Mouse (Mus musculus) CH12.LX (cell line): ENCODE results near the gene Gm20388. TPM values are rescaled to one million over a fixed set of nuclear protein-coding genes. Genes with fewer than 3 reads are reported as not detected.

Experiments
- DNase-seq: peaks from one replicate; pipeline ENCODE4 v3.0.0-alpha.2; 2013; ENCODE audit errors: extremely low read depth
- H3K27ac ChIP-seq: 2 replicates; pipeline ENCODE4 v1.5.1; 2012; ENCODE audit warnings: low read depth, mild to moderate bottlenecking, control low read depth, moderate library complexity; ENCODE audit not compliant: insufficient read depth
- H3K27me3 ChIP-seq: replicated peaks from 2 replicates; pipeline ENCODE3; 2012; ENCODE audit warnings: inconsistent platforms
- H3K36me3 ChIP-seq, 2 experiments: replicated peaks in 1 of 2; 2 replicates each; pipeline versions ENCODE3 to v1.6.1; 2012; ENCODE audit warnings: inconsistent platforms in 1 of 2, low read length in 1 of 2, mild to moderate bottlenecking in 1 of 2, mixed read lengths in 1 of 2, moderate library complexity in 1 of 2; ENCODE audit not compliant: control insufficient read depth in 1 of 2, insufficient read depth in 1 of 2
- H3K4me1 ChIP-seq, 2 experiments: 2 replicates each; pipeline ENCODE4 v1.6.1; 2012; ENCODE audit warnings: inconsistent platforms in 1 of 2, moderate library complexity in 1 of 2; ENCODE audit not compliant: insufficient read depth in 2 of 2, control insufficient read depth in 1 of 2
- H3K4me2 ChIP-seq: 2 replicates; pipeline ENCODE4 v1.6.1; 2012; ENCODE audit warnings: low read depth, mild to moderate bottlenecking, control low read depth; ENCODE audit not compliant: poor library complexity, insufficient read depth, severe bottlenecking
- H3K4me3 ChIP-seq, 3 experiments: fragments of 150-350 bp in 1 of 3; sonication (generic) in 1 of 3; replicated peaks in 1 of 3; 2 replicates each; pipeline versions ENCODE3 to v1.5.1; 2011 to 2012; ENCODE audit warnings: low read depth in 2 of 3, low read length in 2 of 3, mild to moderate bottlenecking in 2 of 3, moderate library complexity in 2 of 3, control low read depth in 1 of 3, improper control_type of control experiment in 1 of 3, inconsistent platforms in 1 of 3, mixed read lengths in 1 of 3; ENCODE audit not compliant: poor library complexity in 1 of 3
- H3K79me2 ChIP-seq: replicated peaks from 2 replicates; pipeline ENCODE4 v1.6.1; 2012; ENCODE audit warnings: mild to moderate bottlenecking, moderate library complexity; ENCODE audit not compliant: control insufficient read depth, poor library complexity, insufficient read depth, severe bottlenecking; ENCODE audit errors: extremely low read depth
- H3K9ac ChIP-seq: 2 replicates; pipeline ENCODE4 v1.6.1; 2012; ENCODE audit warnings: low read depth, mild to moderate bottlenecking, control low read depth, moderate library complexity; ENCODE audit not compliant: insufficient read depth
- H3K9me3 ChIP-seq: replicated peaks from 2 replicates; pipeline ENCODE3; 2012; ENCODE audit warnings: low read length, inconsistent platforms, mixed read lengths
- BHLHE40 ChIP-seq: IDR thresholded peaks from 2 replicates; pipeline ENCODE4 v1.6.1; 2011; ENCODE audit warnings: mild to moderate bottlenecking, low read depth, low read length, improper control_type of control experiment
- CHD1 ChIP-seq: IDR thresholded peaks from 2 replicates; pipeline ENCODE4 v1.6.1; 2012; ENCODE audit warnings: low read depth, low read length, improper control_type of control experiment, inconsistent platforms
- E2F4 ChIP-seq: IDR thresholded peaks from 2 replicates; pipeline ENCODE4 v1.6.1; 2011; ENCODE audit warnings: low read depth, low read length, improper control_type of control experiment; ENCODE audit not compliant: insufficient replicate concordance
- ELF1 ChIP-seq: IDR thresholded peaks from 2 replicates; pipeline ENCODE4 v1.6.1; 2014; ENCODE audit warnings: low read depth, mild to moderate bottlenecking, inconsistent platforms, low read length, improper control_type of control experiment
- EP300 ChIP-seq: IDR thresholded peaks from 2 replicates; pipeline ENCODE4 v1.6.1; 2011; ENCODE audit warnings: low read length, improper control_type of control experiment
- ETS1 ChIP-seq: conservative IDR thresholded peaks from 2 replicates; pipeline ENCODE4 v1.6.1; 2012; ENCODE audit warnings: low read depth, mild to moderate bottlenecking, inconsistent platforms, low read length, improper control_type of control experiment, moderate library complexity
- GABPA ChIP-seq: IDR thresholded peaks from 2 replicates; pipeline ENCODE4 v1.6.1; 2012; ENCODE audit warnings: low read depth, low read length, improper control_type of control experiment, inconsistent platforms; ENCODE audit not compliant: insufficient replicate concordance
- HCFC1 ChIP-seq: IDR thresholded peaks from 2 replicates; pipeline ENCODE4 v1.6.1; 2012; ENCODE audit warnings: low read depth, mild to moderate bottlenecking, inconsistent platforms, low read length, improper control_type of control experiment
- IRF4 ChIP-seq: IDR thresholded peaks from 2 replicates; pipeline ENCODE4 v1.6.1; 2014; ENCODE audit warnings: low read depth, mild to moderate bottlenecking, inconsistent platforms, low read length, improper control_type of control experiment
- JUN ChIP-seq: IDR thresholded peaks from 2 replicates; pipeline ENCODE4 v1.6.1; 2011; ENCODE audit warnings: low read depth, mild to moderate bottlenecking, low read length, improper control_type of control experiment, moderate library complexity; ENCODE audit not compliant: insufficient read depth
- JUND ChIP-seq: conservative IDR thresholded peaks from 2 replicates; pipeline ENCODE4 v1.6.1; 2011; ENCODE audit warnings: low read depth, low read length, improper control_type of control experiment
- KAT2A ChIP-seq: IDR thresholded peaks from 2 replicates; pipeline ENCODE4 v1.6.1; 2012; ENCODE audit warnings: low read length, improper control_type of control experiment, inconsistent platforms; ENCODE audit not compliant: insufficient replicate concordance
- MAFK ChIP-seq: IDR thresholded peaks from 2 replicates; pipeline ENCODE4 v1.6.1; 2011; ENCODE audit warnings: low read length, improper control_type of control experiment; ENCODE audit not compliant: insufficient replicate concordance
- MAX ChIP-seq: IDR thresholded peaks from 2 replicates; pipeline ENCODE4 v1.6.1; 2011; ENCODE audit warnings: low read length, improper control_type of control experiment
- MAZ ChIP-seq: IDR thresholded peaks from 2 replicates; pipeline ENCODE4 v1.6.1; 2012; ENCODE audit warnings: low read depth, mild to moderate bottlenecking, inconsistent platforms, low read length, improper control_type of control experiment, moderate library complexity
- MEF2A ChIP-seq: IDR thresholded peaks from 2 replicates; pipeline ENCODE4 v1.6.1; 2014; ENCODE audit warnings: low read depth, mild to moderate bottlenecking, inconsistent platforms, low read length, improper control_type of control experiment, borderline replicate concordance
- MXI1 ChIP-seq: IDR thresholded peaks from 2 replicates; pipeline ENCODE4 v1.6.1; 2011; ENCODE audit warnings: mild to moderate bottlenecking, low read depth, low read length, improper control_type of control experiment
- MYC ChIP-seq: IDR thresholded peaks from 2 replicates; pipeline ENCODE4 v1.6.1; 2011; ENCODE audit warnings: low read depth, mild to moderate bottlenecking, improper control_type of control experiment, low read length
- NELFE ChIP-seq: IDR thresholded peaks from 2 replicates; pipeline ENCODE4 v1.6.1; 2011; ENCODE audit warnings: low read depth, low read length, improper control_type of control experiment
- PAX5 ChIP-seq: IDR thresholded peaks from 2 replicates; pipeline ENCODE4 v1.6.1; 2012; ENCODE audit warnings: low read length, inconsistent platforms, mixed read lengths
- POLR2A ChIP-seq: IDR thresholded peaks from 2 replicates; pipeline ENCODE4 v1.6.1; 2011; ENCODE audit warnings: low read depth, mild to moderate bottlenecking, improper control_type of control experiment, low read length
- POLR2AphosphoS2 ChIP-seq: IDR thresholded peaks from 2 replicates; pipeline ENCODE4 v1.6.1; 2011; ENCODE audit warnings: low read depth, low read length, improper control_type of control experiment
- RAD21 ChIP-seq: IDR thresholded peaks from 2 replicates; pipeline ENCODE4 v1.6.1; 2011; ENCODE audit warnings: low read depth, mild to moderate bottlenecking, low read length, improper control_type of control experiment, moderate library complexity
- SMC3 ChIP-seq: IDR thresholded peaks from 2 replicates; pipeline ENCODE4 v1.6.1; 2011; ENCODE audit warnings: low read depth, low read length, improper control_type of control experiment
- TBP ChIP-seq: conservative IDR thresholded peaks from 2 replicates; pipeline ENCODE4 v1.6.1; 2011; ENCODE audit warnings: low read depth, low read length, improper control_type of control experiment
- TCF12 ChIP-seq: IDR thresholded peaks from 2 replicates; pipeline ENCODE4 v1.6.1; 2014; ENCODE audit warnings: low read depth, mild to moderate bottlenecking, inconsistent platforms, low read length, improper control_type of control experiment
- USF1 ChIP-seq: IDR thresholded peaks from 2 replicates; pipeline ENCODE4 v1.6.1; 2014; ENCODE audit warnings: low read depth, mild to moderate bottlenecking, inconsistent platforms, low read length, improper control_type of control experiment
- USF2 ChIP-seq: conservative IDR thresholded peaks from 2 replicates; pipeline ENCODE4 v1.6.1; 2011; ENCODE audit warnings: low read depth, low read length, improper control_type of control experiment
- ZC3H11A ChIP-seq: IDR thresholded peaks from 2 replicates; pipeline ENCODE4 v1.6.1; 2012; ENCODE audit warnings: low read depth, mild to moderate bottlenecking, inconsistent platforms, low read length, improper control_type of control experiment
- ZKSCAN1 ChIP-seq: IDR thresholded peaks from 2 replicates; pipeline ENCODE4 v1.6.1; 2012; ENCODE audit warnings: low read depth, inconsistent platforms, low read length, improper control_type of control experiment, borderline replicate concordance
- ZMIZ1 ChIP-seq: IDR thresholded peaks from 2 replicates; pipeline ENCODE4 v1.6.1; 2012; ENCODE audit warnings: low read depth, mild to moderate bottlenecking, inconsistent platforms, low read length, improper control_type of control experiment
- dilution Hi-C: fragments of 300-500 bp; cut with MboI; formaldehyde crosslinking; loops from 2 replicates; pipeline ENCODE4 v1.14.3; 2020; ENCODE audit warnings: low sequenced_read_pairs; ENCODE audit not compliant: extremely low pct_unique_long_range_greater_than_20kb, extremely low pct_ligation_motif_present
- in situ Hi-C: fragments of 300-500 bp; cut with MboI; formaldehyde crosslinking; loops from 3 replicates; pipeline ENCODE4 v1.14.3; 2019; ENCODE audit warnings: low sequenced_read_pairs, low pct_ligation_motif_present, low pct_unique_long_range_greater_than_20kb, mixed read lengths
- polyA plus RNA-seq: library from polyadenylated mRNA; unstranded; fragments of >175 nt; gene quantifications from 2 replicates; pipeline ENCODE4 v1.2.1, GENCODE M21; 2012; ENCODE audit warnings: low read depth; ENCODE audit not compliant: insufficient read length
- total RNA-seq, 2 experiments: library from RNA; depleted of rRNA; stranded (reverse); fragments of 300-350 nt in 1 of 2; fragments of >200 nt in 1 of 2; gene quantifications; 2 replicates each; pipeline ENCODE4 v1.2.3; 2012 to 2014

Gene Gm20388
- total and polyA plus RNA-seq, 3 experiments = 14.8 to 26.3 (median 22.2) TPM

DNA sequence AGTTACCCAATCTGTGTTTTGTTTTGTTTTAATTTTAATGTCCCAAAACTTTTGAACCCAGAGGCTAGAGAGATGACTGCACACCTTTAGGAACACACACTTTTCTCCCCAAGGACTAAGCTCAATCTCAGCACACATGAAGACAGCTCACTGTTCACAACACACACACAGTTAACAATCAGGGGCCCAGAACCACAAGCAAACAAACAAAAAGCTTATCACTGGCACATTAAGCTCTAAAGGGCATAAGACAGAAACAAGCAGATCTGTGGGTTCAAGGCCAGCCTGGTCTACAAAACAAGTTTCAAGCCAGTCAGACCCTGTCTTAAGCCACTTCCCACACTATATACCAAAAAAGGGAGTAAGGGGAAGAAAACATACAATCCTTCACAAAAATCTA lies 3122.8 kb downstream of the Gm20388 start:
- Histone ChIP-seq H3K9ac (peak overlapping the region; percentile 42; the same call in 1 of the 2 replicates), H3K27ac (no peak overlapping the region), H3K4me2 (peak overlapping the region; percentile 41), H3K36me3 (peaks cover 0 to 42% of the 10 kb centered on the region in 2 experiments), H3K79me2 (peaks cover 97% of the 10 kb centered on the region), H3K27me3 (no peaks in the 10 kb centered on the region), H3K4me3 (no peak overlapping the region), H3K4me1 (peaks cover 28 to 84% of the 10 kb centered on the region in 2 experiments), H3K9me3 (no peaks in the 10 kb centered on the region)
- in situ Hi-C loops (no loop called here), dilution Hi-C loops (no loop called here)
- TF ChIP-seq MAZ (no peak), ZC3H11A (no peak), ETS1 (no peak), ELF1 (no peak), JUN (no peak), USF2 (no peak), RAD21 (no peak), TBP (no peak), MYC (no peak)
- no peak for DNase-seq

DNA sequence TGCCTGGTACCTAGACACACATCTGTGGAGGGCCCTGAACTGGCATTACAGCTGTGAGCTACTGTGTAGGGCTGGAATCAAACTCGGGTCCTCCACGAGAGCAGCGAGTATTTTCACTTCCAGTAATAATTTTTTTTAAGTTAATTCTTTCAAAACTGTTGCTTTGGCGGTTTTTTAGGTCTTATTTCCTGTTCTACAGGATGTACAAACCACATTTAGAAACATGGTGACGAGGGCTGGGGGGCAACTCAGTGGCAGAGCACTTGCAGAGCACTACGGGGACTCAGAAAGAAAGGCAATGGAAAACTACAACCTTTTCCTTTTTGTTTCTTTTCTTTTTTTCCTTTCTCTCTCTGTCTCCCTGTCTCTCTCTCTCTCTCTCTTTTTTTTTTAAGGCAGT lies 3123.5 kb downstream of the Gm20388 start:
- Histone ChIP-seq H3K4me2 (peak overlapping the region; percentile 41; the same call in 1 of the 2 replicates), H3K4me1 (peaks cover 26 to 82% of the 10 kb centered on the region in 2 experiments), H3K9me3 (no peaks in the 10 kb centered on the region), H3K79me2 (peaks cover 96% of the 10 kb centered on the region), H3K27ac (no peak overlapping the region), H3K9ac (peak overlapping the region; percentile 42), H3K27me3 (no peaks in the 10 kb centered on the region), H3K4me3 (no peak overlapping the region), H3K36me3 (peaks cover 0 to 39% of the 10 kb centered on the region in 2 experiments)
- no peak for DNase-seq
- in situ Hi-C loops (no loop called here), dilution Hi-C loops (no loop called here)
- TF ChIP-seq MAFK = 0 out of 2 replicates have a peak, but pooled peaks have one; percentile 6
- TF ChIP-seq MAZ = no peak
- no peak for TF ChIP-seq MXI1
- 0 out of 2 replicates have a peak, but pooled peaks have one; percentile 13 for TF ChIP-seq CHD1
- TF ChIP-seq ZKSCAN1 = no peak
- TF ChIP-seq TBP = no peak
- no peak for TF ChIP-seq MAX
- TF ChIP-seq HCFC1 = no peak
- no peak for TF ChIP-seq NELFE
- 0 out of 2 replicates have a peak, but pooled peaks have one; percentile 48 for TF ChIP-seq MEF2A
- no peak for TF ChIP-seq RAD21
- 0 out of 2 replicates have a peak, but pooled peaks have one; percentile 31 for TF ChIP-seq EP300
- no peak for TF ChIP-seq SMC3
- TF ChIP-seq KAT2A = no peak
- TF ChIP-seq ETS1 = 0 out of 2 replicates have a peak, but pooled peaks have one; percentile 16
- no peak for TF ChIP-seq ZMIZ1
- TF ChIP-seq GABPA = no peak
- TF ChIP-seq ZC3H11A = no peak
- TF ChIP-seq USF1 = no peak
- TF ChIP-seq POLR2AphosphoS2 = no peak
- TF ChIP-seq JUN = no peak
- TF ChIP-seq ELF1 = no peak
- no peak for TF ChIP-seq USF2
- no peak for TF ChIP-seq IRF4
- no peak for TF ChIP-seq TCF12
- TF ChIP-seq MYC = no peak
- TF ChIP-seq POLR2A = no peak
- TF ChIP-seq JUND = no peak
- 0 out of 2 replicates have a peak, but pooled peaks have one; percentile 79 for TF ChIP-seq E2F4
- no peak for TF ChIP-seq PAX5
- no peak for TF ChIP-seq BHLHE40
